Mouse (Mus musculus): ENCODE data around the gene Fh1.

DNA sequence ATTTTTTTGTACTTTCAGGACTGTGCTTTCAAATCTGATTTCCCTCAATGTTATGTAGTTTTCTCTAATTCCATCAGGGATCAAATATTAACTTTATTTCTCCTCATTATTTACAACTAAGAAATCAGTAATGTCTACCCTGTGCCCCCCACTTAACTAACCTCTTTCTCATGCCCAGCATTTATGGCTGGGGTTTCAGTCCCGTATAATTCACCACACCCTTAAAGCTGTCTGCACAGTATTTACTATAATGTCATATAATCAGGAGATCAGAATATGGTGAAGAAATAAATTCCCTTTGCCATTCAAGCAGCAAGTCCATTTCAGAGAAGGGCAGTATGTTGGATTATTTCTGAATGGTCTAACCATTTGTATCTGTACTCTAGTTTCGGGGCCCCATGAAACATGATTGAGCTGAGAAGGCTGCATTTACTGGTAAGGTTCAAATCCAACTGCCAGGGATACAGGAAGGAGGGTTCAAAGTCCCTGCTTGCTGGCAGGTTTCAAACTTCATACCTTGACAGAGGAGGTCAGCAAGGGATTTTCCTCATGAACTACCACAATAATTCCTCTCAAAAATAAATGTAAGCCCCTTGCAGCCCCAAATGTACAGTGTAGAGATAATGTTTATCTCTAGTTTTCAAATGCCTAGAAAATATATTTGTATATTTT, 46.9 kb downstream of the Fh1 start:
- TF ChIP-seq CTCF (IDR thresholded peaks at IDR 0.05; ENCODE audit: low read depth) (no peak), EP300 (optimal IDR thresholded peaks at IDR 0.05) (no peak)
